Mouse (Mus musculus): Measurements from ENCODE around the gene Rac3. TPM values are rescaled to one million over a fixed set of nuclear protein-coding genes. Genes with fewer than 3 reads are reported as not detected.

Rac3 gene
- polyA plus RNA-seq, 1 experiment from 2014 or later, result 5.0 TPM

DNA sequence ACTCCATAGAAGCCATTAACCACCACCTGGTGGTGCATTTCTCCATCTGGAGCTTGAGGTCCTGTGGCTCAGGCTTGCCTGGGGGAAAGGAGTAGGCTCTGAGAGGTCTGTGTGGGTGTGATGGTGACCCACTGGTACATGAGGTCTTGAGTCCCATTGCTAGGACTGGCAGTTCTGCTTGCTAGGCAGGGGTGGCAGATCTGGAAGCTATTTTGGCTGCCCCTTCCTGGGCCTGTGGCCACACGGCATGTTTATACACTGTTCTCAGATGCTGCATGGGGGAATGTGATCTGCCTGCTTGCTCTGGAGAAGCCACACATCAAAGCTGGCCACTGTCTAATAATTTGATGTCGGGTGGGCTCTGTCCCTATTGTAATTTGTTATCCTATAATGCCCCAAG, 37.2 kb upstream of the Rac3 start:
- Histone ChIP-seq H3K27ac (ENCODE audit: low read depth, low read length) (no peak overlapping the region), H3K9ac (ENCODE audit: low read depth, low read length) (no peak overlapping the region), H3K36me3 (ENCODE audit: control insufficient read depth, insufficient read depth, low read length) (peaks cover 50% of the 10 kb centered on the region), H3K4me2 (replicated peaks; ENCODE audit: low read depth, low read length) (no peak overlapping the region), H3K4me1 (ENCODE audit: control insufficient read depth, insufficient read depth, low read length) (no peaks in the 10 kb centered on the region), H3K9me3 (ENCODE audit: control insufficient read depth, low read length) (no peaks in the 10 kb centered on the region), H3K4me3 (ENCODE audit: low read length) (no peak overlapping the region), H3K27me3 (ENCODE audit: control insufficient read depth, insufficient read depth, low read length) (no peaks in the 10 kb centered on the region)
- ATAC-seq (ENCODE audit: low FRiP score, low TSS enrichment), result no peak
- 68% methylated on average over 2 of the region's 2 CpGs for WGBS

DNA sequence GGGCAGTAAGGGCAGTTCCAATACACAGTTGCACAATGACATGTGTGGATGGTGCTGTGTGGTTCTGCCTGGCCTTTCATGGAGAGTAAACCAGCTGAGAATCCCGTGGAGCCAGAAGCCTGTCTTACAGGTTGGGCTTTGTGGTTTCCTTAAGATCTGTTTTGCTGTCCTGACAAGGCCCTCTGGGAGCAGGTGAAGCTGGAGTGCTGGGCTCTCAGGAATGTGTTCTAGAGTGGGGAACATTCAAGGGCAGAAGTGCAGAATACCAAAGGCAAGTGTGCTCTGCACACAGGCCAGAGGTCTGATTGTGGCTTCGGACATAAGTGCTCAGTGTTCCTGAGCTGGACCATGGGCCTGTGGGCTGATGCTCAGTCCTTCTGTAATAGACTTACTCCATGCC, 36.6 kb upstream of the Rac3 start:
- H3K9me3 ChIP-seq (ENCODE audit: control insufficient read depth, low read length), result no peaks in the 10 kb centered on the region
- no peak overlapping the region for H3K9ac ChIP-seq (ENCODE audit: low read depth, low read length)
- WGBS, result 86% methylated on average over 2 of the region's 2 CpGs
- no peaks in the 10 kb centered on the region for H3K27me3 ChIP-seq (ENCODE audit: control insufficient read depth, insufficient read depth, low read length)
- no peak overlapping the region for H3K4me2 ChIP-seq (replicated peaks; ENCODE audit: low read depth, low read length)
- peaks cover 54% of the 10 kb centered on the region for H3K36me3 ChIP-seq (ENCODE audit: control insufficient read depth, insufficient read depth, low read length)
- no peak for ATAC-seq (ENCODE audit: low FRiP score, low TSS enrichment)
- H3K4me3 ChIP-seq (ENCODE audit: low read length), result no peak overlapping the region
- H3K27ac ChIP-seq (ENCODE audit: low read depth, low read length), result no peak overlapping the region
- no peaks in the 10 kb centered on the region for H3K4me1 ChIP-seq (ENCODE audit: control insufficient read depth, insufficient read depth, low read length)

DNA sequence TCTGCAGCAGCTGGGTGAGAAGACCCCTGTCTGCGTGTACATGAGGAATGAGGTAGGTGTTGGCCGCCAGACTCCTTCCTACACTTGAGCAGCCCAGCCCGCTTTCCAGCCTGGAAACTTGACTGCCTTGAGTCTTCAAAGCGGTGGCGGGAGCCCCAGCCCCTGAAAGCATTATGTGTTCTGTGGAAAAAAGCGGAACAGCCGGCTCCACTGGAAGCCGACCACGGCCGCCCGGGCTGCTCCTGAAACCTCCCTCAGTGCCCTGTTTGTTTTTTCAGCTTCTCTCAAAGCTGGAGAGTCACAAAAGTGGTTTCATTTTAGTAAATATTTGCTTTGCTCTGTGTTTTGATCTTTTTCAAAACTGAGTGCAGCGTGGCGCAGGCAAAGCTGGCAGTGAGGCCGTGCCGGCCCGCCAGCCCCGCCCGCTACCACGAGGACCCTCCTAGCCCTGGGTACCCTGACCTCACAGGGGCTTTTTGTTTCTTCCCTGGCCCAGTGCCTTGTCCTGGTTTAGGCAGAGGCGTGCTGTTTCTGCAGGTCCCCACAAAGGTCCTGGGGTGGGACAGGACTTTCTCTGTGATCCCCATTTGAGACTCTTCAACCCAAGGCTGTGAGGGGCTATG, 34.5 kb upstream of the Rac3 start:
- H3K4me2 ChIP-seq (replicated peaks; ENCODE audit: low read depth, low read length), result no peak overlapping the region
- no peak overlapping the region for H3K4me3 ChIP-seq (ENCODE audit: low read length)
- H3K4me1 ChIP-seq (ENCODE audit: control insufficient read depth, insufficient read depth, low read length), result no peaks in the 10 kb centered on the region
- H3K27ac ChIP-seq (ENCODE audit: low read depth, low read length), result peak overlapping the region; percentile 42
- H3K36me3 ChIP-seq (ENCODE audit: control insufficient read depth, insufficient read depth, low read length), result peaks cover 41% of the 10 kb centered on the region
- H3K27me3 ChIP-seq (ENCODE audit: control insufficient read depth, insufficient read depth, low read length), result no peaks in the 10 kb centered on the region
- WGBS, result 74% methylated on average over 20 of the region's 20 CpGs
- ATAC-seq (ENCODE audit: low FRiP score, low TSS enrichment), result no peak
- no peaks in the 10 kb centered on the region for H3K9me3 ChIP-seq (ENCODE audit: control insufficient read depth, low read length)
- no peak overlapping the region for H3K9ac ChIP-seq (ENCODE audit: low read depth, low read length)

DNA sequence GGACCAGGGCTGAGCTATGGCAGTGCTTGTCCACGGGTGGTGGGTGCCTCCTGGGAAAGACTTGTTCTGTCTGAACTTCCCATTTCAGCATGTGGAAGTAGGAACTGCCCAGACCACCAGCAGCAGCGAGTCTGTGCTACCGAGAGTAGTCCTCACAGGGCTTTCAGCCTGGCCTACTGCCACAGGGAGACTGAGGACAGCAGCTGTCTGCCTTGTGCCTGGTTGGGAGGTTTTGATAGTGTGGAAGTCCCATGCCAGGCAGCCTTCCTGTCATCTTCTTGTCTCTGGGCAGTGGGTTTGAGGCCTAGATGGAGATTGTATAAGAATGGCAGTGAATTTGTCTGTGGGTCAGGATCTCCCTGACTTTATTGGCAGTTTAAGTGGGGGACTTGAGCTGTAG, 31.9 kb upstream of the Rac3 start:
- Histone ChIP-seq H3K27me3 (ENCODE audit: control insufficient read depth, insufficient read depth, low read length) (no peaks in the 10 kb centered on the region), H3K9me3 (ENCODE audit: control insufficient read depth, low read length) (no peaks in the 10 kb centered on the region), H3K4me2 (replicated peaks; ENCODE audit: low read depth, low read length) (no peak overlapping the region), H3K36me3 (ENCODE audit: control insufficient read depth, insufficient read depth, low read length) (peaks cover 34% of the 10 kb centered on the region), H3K4me3 (ENCODE audit: low read length) (no peak overlapping the region), H3K4me1 (ENCODE audit: control insufficient read depth, insufficient read depth, low read length) (no peaks in the 10 kb centered on the region), H3K9ac (ENCODE audit: low read depth, low read length) (no peak overlapping the region), H3K27ac (ENCODE audit: low read depth, low read length) (no peak overlapping the region)
- no peak for ATAC-seq (ENCODE audit: low FRiP score, low TSS enrichment)
- WGBS, result 83% methylated on average over 3 of the region's 3 CpGs

DNA sequence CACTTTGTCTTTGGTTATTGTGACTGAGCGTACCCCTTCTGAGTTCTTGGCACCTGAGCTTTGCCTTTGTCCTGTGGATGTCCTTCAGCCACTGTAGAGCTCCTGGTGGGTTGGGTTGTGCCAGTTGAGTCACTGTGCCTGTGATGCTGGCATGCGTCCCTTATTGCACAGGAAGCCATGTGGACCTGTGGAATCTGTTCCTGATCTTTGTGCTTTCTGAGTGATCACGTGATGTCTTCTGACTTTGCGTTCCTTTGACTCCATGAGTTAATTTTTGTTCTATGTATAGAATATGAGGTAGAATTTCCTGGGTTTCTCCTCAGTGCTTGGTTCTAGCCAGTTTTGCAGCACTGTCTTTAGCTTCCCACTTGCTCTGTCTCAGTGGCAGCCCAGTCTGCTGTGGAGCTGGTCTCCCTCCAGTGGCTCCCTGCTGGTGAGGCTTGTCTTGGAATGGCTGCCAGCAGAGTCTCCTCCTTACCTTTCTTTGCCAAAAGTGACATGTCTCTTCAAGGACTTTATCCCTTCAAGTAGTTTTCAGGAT, 28.7 kb upstream of the Rac3 start:
- Histone ChIP-seq H3K36me3 (ENCODE audit: control insufficient read depth, insufficient read depth, low read length) (peaks cover 29% of the 10 kb centered on the region), H3K9ac (ENCODE audit: low read depth, low read length) (no peak overlapping the region), H3K4me1 (ENCODE audit: control insufficient read depth, insufficient read depth, low read length) (peaks cover 30% of the 10 kb centered on the region), H3K27me3 (ENCODE audit: control insufficient read depth, insufficient read depth, low read length) (no peaks in the 10 kb centered on the region), H3K9me3 (ENCODE audit: control insufficient read depth, low read length) (no peaks in the 10 kb centered on the region), H3K4me2 (replicated peaks; ENCODE audit: low read depth, low read length) (no peak overlapping the region), H3K27ac (ENCODE audit: low read depth, low read length) (no peak overlapping the region), H3K4me3 (ENCODE audit: low read length) (no peak overlapping the region)
- no peak for ATAC-seq (ENCODE audit: low FRiP score, low TSS enrichment)
- 92% methylated on average over 4 of the region's 4 CpGs for WGBS

DNA sequence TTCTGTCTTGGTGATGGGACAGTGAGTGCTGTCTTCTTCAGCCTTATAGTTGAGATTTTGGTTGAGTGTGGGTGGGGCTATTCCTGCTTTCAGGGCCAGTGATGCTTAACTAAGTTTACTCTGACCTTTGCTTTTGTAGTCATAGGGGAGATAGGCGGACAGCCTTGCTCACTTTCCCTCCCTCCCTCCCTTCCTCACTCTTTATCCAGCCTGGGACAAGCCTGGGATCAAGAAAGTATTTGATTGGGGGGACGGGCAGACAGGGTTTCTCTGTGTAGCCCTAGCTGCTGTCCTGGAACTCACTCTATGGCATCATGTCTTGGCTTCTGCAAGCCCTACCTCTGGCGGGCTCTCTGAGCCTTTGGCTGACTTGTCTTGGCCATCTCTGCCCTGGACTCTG, 27.8 kb upstream of the Rac3 start:
- H3K9me3 ChIP-seq (ENCODE audit: control insufficient read depth, low read length), result no peaks in the 10 kb centered on the region
- H3K4me2 ChIP-seq (replicated peaks; ENCODE audit: low read depth, low read length), result no peak overlapping the region
- no peak overlapping the region for H3K27ac ChIP-seq (ENCODE audit: low read depth, low read length)
- 77% methylated on average over 3 of the region's 3 CpGs for WGBS
- H3K36me3 ChIP-seq (ENCODE audit: control insufficient read depth, insufficient read depth, low read length), result peaks cover 24% of the 10 kb centered on the region
- H3K27me3 ChIP-seq (ENCODE audit: control insufficient read depth, insufficient read depth, low read length), result no peaks in the 10 kb centered on the region
- H3K4me3 ChIP-seq (ENCODE audit: low read length), result no peak overlapping the region
- ATAC-seq (ENCODE audit: low FRiP score, low TSS enrichment), result no peak
- H3K9ac ChIP-seq (ENCODE audit: low read depth, low read length), result no peak overlapping the region
- H3K4me1 ChIP-seq (ENCODE audit: control insufficient read depth, insufficient read depth, low read length), result peaks cover 39% of the 10 kb centered on the region

DNA sequence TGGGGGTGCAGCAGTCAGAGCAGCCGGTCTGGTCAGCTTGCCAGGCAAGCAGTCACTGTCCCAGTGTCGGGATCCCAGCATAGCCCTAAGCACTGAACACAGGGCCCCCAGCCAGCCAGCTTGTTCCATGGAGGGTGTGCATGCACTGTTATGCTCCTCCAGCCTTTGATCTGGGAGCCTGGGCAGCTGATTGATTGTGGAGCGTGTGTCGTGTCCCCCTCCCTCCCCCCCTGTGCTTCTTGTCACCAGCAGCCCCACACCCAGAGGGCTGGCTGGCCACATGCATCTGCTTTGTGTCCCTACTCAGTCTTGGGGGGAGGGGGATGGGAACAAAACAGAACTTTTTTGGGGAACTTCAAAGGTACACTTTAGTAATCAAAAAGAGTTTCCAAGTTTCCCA, 26.1 kb upstream of the Rac3 start:
- ATAC-seq (ENCODE audit: low FRiP score, low TSS enrichment), result peak; percentile 70
- no peaks in the 10 kb centered on the region for H3K27me3 ChIP-seq (ENCODE audit: control insufficient read depth, insufficient read depth, low read length)
- no peak overlapping the region for H3K4me3 ChIP-seq (ENCODE audit: low read length)
- no peaks in the 10 kb centered on the region for H3K9me3 ChIP-seq (ENCODE audit: control insufficient read depth, low read length)
- H3K27ac ChIP-seq (ENCODE audit: low read depth, low read length), result peak overlapping the region; percentile 33; the same call in 1 of the 2 replicates
- no peak overlapping the region for H3K9ac ChIP-seq (ENCODE audit: low read depth, low read length)
- no peak overlapping the region for H3K4me2 ChIP-seq (replicated peaks; ENCODE audit: low read depth, low read length)
- peaks cover 40% of the 10 kb centered on the region for H3K4me1 ChIP-seq (ENCODE audit: control insufficient read depth, insufficient read depth, low read length)
- WGBS, result 6% methylated on average over 4 of the region's 4 CpGs
- peaks cover 16% of the 10 kb centered on the region; the same call in 1 of the 2 replicates for H3K36me3 ChIP-seq (ENCODE audit: control insufficient read depth, insufficient read depth, low read length)

DNA sequence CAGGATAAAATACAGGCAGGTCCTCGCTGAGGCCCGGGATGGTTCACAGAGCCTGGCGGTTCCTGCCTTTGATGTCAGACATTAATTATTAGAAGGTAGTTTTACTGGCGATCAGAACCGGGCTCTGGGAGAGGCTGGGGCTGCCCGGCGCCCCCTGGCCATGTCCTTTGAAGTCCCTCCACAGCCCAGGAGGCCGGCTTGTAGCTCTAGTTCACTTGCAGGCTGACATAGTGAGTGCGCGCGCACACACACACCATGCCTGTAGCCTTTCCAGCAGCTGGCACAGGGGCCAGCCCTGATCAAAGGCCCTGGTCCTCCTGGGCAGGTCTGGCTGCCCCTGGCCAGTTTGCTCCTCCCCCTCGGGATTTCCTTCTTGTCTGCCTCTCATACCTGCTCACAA, 25.6 kb upstream of the Rac3 start:
- Histone ChIP-seq H3K36me3 (ENCODE audit: control insufficient read depth, insufficient read depth, low read length) (peaks cover 12% of the 10 kb centered on the region; the same call in 1 of the 2 replicates), H3K9me3 (ENCODE audit: control insufficient read depth, low read length) (no peaks in the 10 kb centered on the region)

DNA sequence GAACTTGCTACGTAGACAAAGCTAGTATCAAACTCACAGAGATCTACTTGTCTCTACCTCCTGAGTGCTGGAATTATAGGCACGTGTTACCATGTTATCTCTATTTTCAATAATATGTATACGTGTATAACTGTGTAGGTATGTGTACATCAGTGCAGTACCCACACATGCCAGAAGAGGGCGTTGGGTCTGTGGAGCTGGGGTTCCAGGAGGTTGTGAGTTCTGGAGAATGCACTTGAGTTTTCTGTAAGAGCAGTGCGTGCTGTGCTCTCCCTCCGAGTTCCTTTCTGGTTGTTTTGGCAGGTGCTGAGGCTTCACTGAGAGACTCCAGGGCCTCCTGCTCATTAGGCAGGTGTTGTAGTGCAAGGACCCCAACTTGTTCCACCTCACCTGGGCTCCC, 24.7 kb upstream of the Rac3 start:
- Histone ChIP-seq H3K27ac (ENCODE audit: low read depth, low read length) (peak overlapping the region; percentile 33; the same call in 1 of the 2 replicates), H3K4me1 (ENCODE audit: control insufficient read depth, insufficient read depth, low read length) (peaks cover 40% of the 10 kb centered on the region), H3K9me3 (ENCODE audit: control insufficient read depth, low read length) (no peaks in the 10 kb centered on the region), H3K36me3 (ENCODE audit: control insufficient read depth, insufficient read depth, low read length) (peaks cover 17% of the 10 kb centered on the region), H3K27me3 (ENCODE audit: control insufficient read depth, insufficient read depth, low read length) (no peaks in the 10 kb centered on the region), H3K4me2 (replicated peaks; ENCODE audit: low read depth, low read length) (no peak overlapping the region), H3K9ac (ENCODE audit: low read depth, low read length) (no peak overlapping the region), H3K4me3 (ENCODE audit: low read length) (no peak overlapping the region)
- WGBS, result 88% methylated on average over 6 of the region's 6 CpGs
- no peak for ATAC-seq (ENCODE audit: low FRiP score, low TSS enrichment)

More for the DNA sequence above, 25.6 kb upstream of the Rac3 start:
- WGBS, result 13% methylated on average over 12 of the region's 12 CpGs
- peaks cover 40% of the 10 kb centered on the region for H3K4me1 ChIP-seq (ENCODE audit: control insufficient read depth, insufficient read depth, low read length)
- H3K9ac ChIP-seq (ENCODE audit: low read depth, low read length), result no peak overlapping the region
- no peak overlapping the region for H3K4me2 ChIP-seq (replicated peaks; ENCODE audit: low read depth, low read length)
- peak overlapping the region; percentile 33; the same call in 1 of the 2 replicates for H3K27ac ChIP-seq (ENCODE audit: low read depth, low read length)
- H3K4me3 ChIP-seq (ENCODE audit: low read length), result no peak overlapping the region
- ATAC-seq (ENCODE audit: low FRiP score, low TSS enrichment), result peak; percentile 87
- H3K27me3 ChIP-seq (ENCODE audit: control insufficient read depth, insufficient read depth, low read length), result no peaks in the 10 kb centered on the region
